In the genomic region with DNA sequence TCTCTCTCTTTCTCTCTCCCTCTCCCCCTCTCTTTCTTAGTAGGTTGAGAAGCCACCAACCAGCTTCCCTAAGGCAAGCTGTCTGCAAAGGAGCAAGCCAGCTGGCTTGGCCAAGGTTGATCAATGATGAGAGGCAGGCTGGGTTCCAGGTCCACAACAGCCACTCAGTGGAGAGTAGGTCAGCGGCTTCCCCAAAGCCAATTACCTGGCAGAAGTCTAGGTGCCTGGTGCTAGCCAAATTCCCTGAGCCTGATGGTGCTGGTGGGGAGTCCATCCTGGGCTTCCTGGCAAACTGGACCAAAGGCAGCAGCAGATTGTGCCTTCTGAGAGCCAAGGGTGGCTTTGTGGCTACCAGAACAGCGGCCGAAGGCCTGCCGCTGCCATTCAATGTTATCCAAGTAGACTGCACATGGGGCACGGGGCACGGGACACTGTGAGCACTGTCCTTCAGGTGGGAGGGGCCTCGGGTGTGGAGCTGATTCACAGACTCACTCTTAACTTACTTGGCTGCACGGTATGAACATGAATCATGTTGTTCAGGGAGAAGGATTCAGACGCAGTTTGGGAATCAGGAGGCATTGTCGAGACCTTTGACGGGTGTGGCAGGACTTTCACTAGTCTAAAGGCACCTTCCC, we compare ENCODE assay signal across 14 mouse cellular contexts.
DNase-seq lines count a peak whose midpoint lies in the region; ATAC-seq lines count a peak whose summit lies in the region.
"Had no signal": no experiment of that assay in that cellular context is flagged by ENCODE, and none has a peak within 500 bp of the region (broad histone marks: within the 10 kb centered on the region; RNA-seq: fewer than 3 reads in every experiment).

No protein-coding gene starts in this region.

- H3K36me3 ChIP-seq in hindbrain, embryonic 15.5 days = no peaks in the 10 kb centered on the region
- no peaks in the 10 kb centered on the region for H3K36me3 ChIP-seq in hindbrain, embryonic 11.5 days (ENCODE audit: control insufficient read depth, insufficient read depth, low read length)
- H3K36me3 ChIP-seq in liver, embryonic 11.5 days (ENCODE audit: control insufficient read depth, insufficient read depth, low read length) = no peaks in the 10 kb centered on the region
- H3K36me3 ChIP-seq: embryonic facial prominence, embryonic 13.5 days; limb, embryonic 10.5 days had no signal

- H3K4me1 ChIP-seq in hindbrain, embryonic 15.5 days (replicated peaks) = peaks cover 9% of the 10 kb centered on the region
- no peaks in the 10 kb centered on the region for H3K4me1 ChIP-seq in hindbrain, embryonic 11.5 days (replicated peaks; ENCODE audit: control insufficient read depth, insufficient read depth, low read length)
- no peaks in the 10 kb centered on the region; the same call in 1 of the 2 replicates for H3K4me1 ChIP-seq in liver, embryonic 11.5 days (replicated peaks; ENCODE audit: control insufficient read depth, insufficient read depth, low read length)
- H3K4me1 ChIP-seq: embryonic facial prominence, embryonic 13.5 days had no signal

- H3K4me3 ChIP-seq in hindbrain, embryonic 15.5 days = no peak overlapping the region
- no peak overlapping the region for H3K4me3 ChIP-seq in hindbrain, embryonic 11.5 days (ENCODE audit: low read depth, low read length)
- H3K4me3 ChIP-seq in liver, embryonic 11.5 days (ENCODE audit: low read depth, low read length) = no peak overlapping the region
- H3K4me3 ChIP-seq: embryonic facial prominence, embryonic 13.5 days; limb, embryonic 10.5 days had no signal

- WGBS in hindbrain, embryonic 15.5 days = 86% methylated on average over 11 of the region's 11 CpGs
- 89% methylated on average over 11 of the region's 11 CpGs for WGBS in hindbrain, embryonic 11.5 days
- WGBS in liver, embryonic 11.5 days = 85% methylated on average over 11 of the region's 11 CpGs

- H3K27ac ChIP-seq in hindbrain, embryonic 15.5 days (replicated peaks) = no peak overlapping the region
- no peak overlapping the region for H3K27ac ChIP-seq in hindbrain, embryonic 11.5 days (ENCODE audit: low read depth, low read length)
- no peak overlapping the region for H3K27ac ChIP-seq in liver, embryonic 11.5 days (ENCODE audit: low read depth, low read length)
- H3K27ac ChIP-seq: embryonic facial prominence, embryonic 13.5 days; limb, embryonic 10.5 days had no signal

- H3K9me3 ChIP-seq in hindbrain, embryonic 15.5 days = no peaks in the 10 kb centered on the region
- H3K9me3 ChIP-seq in hindbrain, embryonic 11.5 days (ENCODE audit: control insufficient read depth, low read length) = no peaks in the 10 kb centered on the region
- no peaks in the 10 kb centered on the region for H3K9me3 ChIP-seq in liver, embryonic 11.5 days (ENCODE audit: control insufficient read depth, low read length)
- H3K9me3 ChIP-seq: embryonic facial prominence, embryonic 13.5 days; limb, embryonic 10.5 days had no signal

- no peaks in the 10 kb centered on the region for H3K27me3 ChIP-seq in hindbrain, embryonic 15.5 days
- no peaks in the 10 kb centered on the region for H3K27me3 ChIP-seq in hindbrain, embryonic 11.5 days (ENCODE audit: control insufficient read depth, insufficient read depth, low read length)
- H3K27me3 ChIP-seq in liver, embryonic 11.5 days (replicated peaks; ENCODE audit: control insufficient read depth, insufficient read depth, low read length) = no peaks in the 10 kb centered on the region

- H3K4me2 ChIP-seq in hindbrain, embryonic 15.5 days = no peak overlapping the region
- no peak overlapping the region for H3K4me2 ChIP-seq in hindbrain, embryonic 11.5 days (replicated peaks; ENCODE audit: low read depth, low read length)
- no peak overlapping the region for H3K4me2 ChIP-seq in liver, embryonic 11.5 days
- H3K4me2 ChIP-seq: embryonic facial prominence, embryonic 13.5 days had no signal

- ATAC-seq in hindbrain, embryonic 15.5 days (ENCODE audit: low FRiP score, low read depth) = peak; percentile 56; the same call in 1 of the 2 replicates
- ATAC-seq in hindbrain, embryonic 11.5 days (ENCODE audit: low FRiP score) = no peak
- ATAC-seq in liver, embryonic 11.5 days (replicated peaks; ENCODE audit: low FRiP score) = no peak
- ATAC-seq: activated CD4-positive, CD25-positive, alpha-beta regulatory T cell, adult 4 months had no signal

- no peak for DNase-seq in hindbrain, embryonic 11.5 days (ENCODE audit: low spot score)
- DNase-seq in adipocyte (ENCODE audit: low spot score) = peak; percentile 39
- DNase-seq in adrenal gland, postnatal 25 days = peak; percentile 69
- peak; percentile 98 for DNase-seq in cerebellum, adult 9-11 months
- no peak for DNase-seq in liver, embryonic 11.5 days (ENCODE audit: low spot score)
- no peak for DNase-seq in ovary, postnatal 36 days (ENCODE audit: low spot score)
- DNase-seq in urinary bladder, postnatal 10 days (ENCODE audit: low spot score) = no peak
- DNase-seq: kidney, adult 8-10 months; lung, adult 18-20 months; thymus, postnatal 25 days had no signal

- H3K9ac ChIP-seq in hindbrain, embryonic 15.5 days = no peak overlapping the region
- no peak overlapping the region for H3K9ac ChIP-seq in hindbrain, embryonic 11.5 days (ENCODE audit: low read depth, low read length)
- H3K9ac ChIP-seq in liver, embryonic 11.5 days (ENCODE audit: low read depth, low read length) = no peak overlapping the region
- H3K9ac ChIP-seq: embryonic facial prominence, embryonic 13.5 days had no signal

Comparison
In these comparisons a context has a peak if more than half of its experiments do, and no peak if none do; other contexts are left out.
1. DNase-seq: peak in adipocyte (single experiment), adrenal gland, postnatal 25 days (single experiment) and cerebellum, adult 9-11 months (single experiment); none in hindbrain, embryonic 11.5 days (single experiment), liver, embryonic 11.5 days (single experiment), ovary, postnatal 36 days (single experiment) and urinary bladder, postnatal 10 days (single experiment).